Mouse (Mus musculus): ENCODE measurements around the gene Nudt4. TPM values are rescaled to one million over a fixed set of nuclear protein-coding genes. Genes with fewer than 3 reads are reported as not detected.

Nudt4 gene
- polyA plus RNA-seq, 1 experiment from 2014 or later, result 139 TPM

GRCm38 (mm10) chr10:95562859-95563841 is 796 bp downstream of the Nudt4 start:
- DNase-seq (ENCODE audit: low spot score) (peak; percentile 66), ATAC-seq (ENCODE audit: insufficient read depth, low FRiP score, low TSS enrichment) (peak; percentile 78)
- Histone ChIP-seq H3K4me1 (ENCODE audit: control insufficient read depth, insufficient read depth, low read length) (peaks cover 12% of the 10 kb centered on the region; the same call in 1 of the 2 replicates), H3K27ac (ENCODE audit: low read depth, low read length) (peak overlapping the region; percentile 92), H3K36me3 (ENCODE audit: control insufficient read depth, insufficient read depth, low read length) (no peaks in the 10 kb centered on the region), H3K4me2 (ENCODE audit: low read depth) (peak overlapping the region; percentile 79), H3K4me3 (ENCODE audit: low read depth, low read length) (peak overlapping the region; percentile 95), H3K9me3 (ENCODE audit: control insufficient read depth, low read length) (no peaks in the 10 kb centered on the region), H3K27me3 (ENCODE audit: control insufficient read depth, insufficient read depth, low read length) (no peaks in the 10 kb centered on the region), H3K9ac (ENCODE audit: low read length) (peak overlapping the region; percentile 97)
- WGBS, result 2% methylated on average over 65 of the region's 65 CpGs

- Histone ChIP-seq H3K36me3 (ENCODE audit: control insufficient read depth, insufficient read depth, low read length) (no peaks in the 10 kb centered on the region), H3K4me2 (ENCODE audit: low read depth) (peak overlapping the region; percentile 79), H3K9ac (ENCODE audit: low read length) (peak overlapping the region; percentile 97), H3K27me3 (ENCODE audit: control insufficient read depth, insufficient read depth, low read length) (no peaks in the 10 kb centered on the region), H3K4me1 (ENCODE audit: control insufficient read depth, insufficient read depth, low read length) (peaks cover 12% of the 10 kb centered on the region; the same call in 1 of the 2 replicates), H3K9me3 (ENCODE audit: control insufficient read depth, low read length) (no peaks in the 10 kb centered on the region), H3K27ac (ENCODE audit: low read depth, low read length) (no peak overlapping the region), H3K4me3 (ENCODE audit: low read depth, low read length) (peak overlapping the region; percentile 95)
- no peak for DNase-seq (ENCODE audit: low spot score)
- WGBS, result 9% methylated on average over 8 of the region's 8 CpGs
- no peak for ATAC-seq (ENCODE audit: insufficient read depth, low FRiP score, low TSS enrichment)
Measured at GRCm38 (mm10) chr10:95562395-95562794, 1.6 kb downstream of the Nudt4 start.

- Histone ChIP-seq H3K4me2 (ENCODE audit: low read depth) (peak overlapping the region; percentile 79), H3K4me3 (ENCODE audit: low read depth, low read length) (peak overlapping the region; percentile 95), H3K9ac (ENCODE audit: low read length) (no peak overlapping the region), H3K27ac (ENCODE audit: low read depth, low read length) (no peak overlapping the region), H3K9me3 (ENCODE audit: control insufficient read depth, low read length) (no peaks in the 10 kb centered on the region), H3K4me1 (ENCODE audit: control insufficient read depth, insufficient read depth, low read length) (peaks cover 12% of the 10 kb centered on the region; the same call in 1 of the 2 replicates), H3K27me3 (ENCODE audit: control insufficient read depth, insufficient read depth, low read length) (no peaks in the 10 kb centered on the region), H3K36me3 (ENCODE audit: control insufficient read depth, insufficient read depth, low read length) (no peaks in the 10 kb centered on the region)
- 60% methylated on average over 7 of the region's 7 CpGs for WGBS
- DNase-seq (ENCODE audit: low spot score) (no peak), ATAC-seq (ENCODE audit: insufficient read depth, low FRiP score, low TSS enrichment) (no peak)
Measured at GRCm38 (mm10) chr10:95561616-95562015, 2.3 kb downstream of the Nudt4 start.

- DNase-seq (ENCODE audit: low spot score) (no peak), ATAC-seq (ENCODE audit: insufficient read depth, low FRiP score, low TSS enrichment) (no peak)
- Histone ChIP-seq H3K4me2 (ENCODE audit: low read depth) (no peak overlapping the region), H3K27me3 (ENCODE audit: control insufficient read depth, insufficient read depth, low read length) (no peaks in the 10 kb centered on the region), H3K36me3 (ENCODE audit: control insufficient read depth, insufficient read depth, low read length) (no peaks in the 10 kb centered on the region), H3K9ac (ENCODE audit: low read length) (no peak overlapping the region), H3K4me1 (ENCODE audit: control insufficient read depth, insufficient read depth, low read length) (peaks cover 7% of the 10 kb centered on the region; the same call in 1 of the 2 replicates), H3K9me3 (ENCODE audit: control insufficient read depth, low read length) (no peaks in the 10 kb centered on the region), H3K4me3 (ENCODE audit: low read depth, low read length) (no peak overlapping the region), H3K27ac (ENCODE audit: low read depth, low read length) (no peak overlapping the region)
- 91% methylated on average over 9 of the region's 9 CpGs for WGBS
Measured at GRCm38 (mm10) chr10:95560394-95560983, 3.5 kb downstream of the Nudt4 start.

GRCm38 (mm10) chr10:95559426-95559825 is 4.5 kb downstream of the Nudt4 start:
- Histone ChIP-seq H3K4me1 (ENCODE audit: control insufficient read depth, insufficient read depth, low read length) (peaks cover 6% of the 10 kb centered on the region; the same call in 1 of the 2 replicates), H3K36me3 (ENCODE audit: control insufficient read depth, insufficient read depth, low read length) (no peaks in the 10 kb centered on the region), H3K9me3 (ENCODE audit: control insufficient read depth, low read length) (no peaks in the 10 kb centered on the region), H3K4me3 (ENCODE audit: low read depth, low read length) (no peak overlapping the region), H3K4me2 (ENCODE audit: low read depth) (no peak overlapping the region), H3K27ac (ENCODE audit: low read depth, low read length) (no peak overlapping the region), H3K27me3 (ENCODE audit: control insufficient read depth, insufficient read depth, low read length) (no peaks in the 10 kb centered on the region), H3K9ac (ENCODE audit: low read length) (no peak overlapping the region)
- ATAC-seq (ENCODE audit: insufficient read depth, low FRiP score, low TSS enrichment) (no peak), DNase-seq (ENCODE audit: low spot score) (no peak)
- WGBS, result 77% methylated on average over 7 of the region's 7 CpGs

- DNase-seq (ENCODE audit: low spot score) (peak; percentile 28), ATAC-seq (ENCODE audit: insufficient read depth, low FRiP score, low TSS enrichment) (peak; percentile 31; the same call in 1 of the 2 replicates)
- 86% methylated on average over 5 of the region's 5 CpGs for WGBS
- Histone ChIP-seq H3K4me3 (ENCODE audit: low read depth, low read length) (no peak overlapping the region), H3K27ac (ENCODE audit: low read depth, low read length) (no peak overlapping the region), H3K9me3 (ENCODE audit: control insufficient read depth, low read length) (no peaks in the 10 kb centered on the region), H3K27me3 (ENCODE audit: control insufficient read depth, insufficient read depth, low read length) (no peaks in the 10 kb centered on the region), H3K9ac (ENCODE audit: low read length) (no peak overlapping the region), H3K36me3 (ENCODE audit: control insufficient read depth, insufficient read depth, low read length) (no peaks in the 10 kb centered on the region), H3K4me2 (ENCODE audit: low read depth) (no peak overlapping the region), H3K4me1 (ENCODE audit: control insufficient read depth, insufficient read depth, low read length) (peaks cover 6% of the 10 kb centered on the region; the same call in 1 of the 2 replicates)
Measured at GRCm38 (mm10) chr10:95557337-95557828, 6.6 kb downstream of the Nudt4 start.

GRCm38 (mm10) chr10:95555866-95556265 is 8.1 kb downstream of the Nudt4 start:
- DNase-seq (ENCODE audit: low spot score), result no peak
- Histone ChIP-seq H3K36me3 (ENCODE audit: control insufficient read depth, insufficient read depth, low read length) (no peaks in the 10 kb centered on the region), H3K4me2 (ENCODE audit: low read depth) (no peak overlapping the region), H3K27me3 (ENCODE audit: control insufficient read depth, insufficient read depth, low read length) (no peaks in the 10 kb centered on the region), H3K27ac (ENCODE audit: low read depth, low read length) (no peak overlapping the region), H3K4me3 (ENCODE audit: low read depth, low read length) (no peak overlapping the region), H3K4me1 (ENCODE audit: control insufficient read depth, insufficient read depth, low read length) (no peaks in the 10 kb centered on the region), H3K9me3 (ENCODE audit: control insufficient read depth, low read length) (no peaks in the 10 kb centered on the region), H3K9ac (ENCODE audit: low read length) (no peak overlapping the region)
- no peak for ATAC-seq (ENCODE audit: insufficient read depth, low FRiP score, low TSS enrichment)
- 89% methylated on average over 11 of the region's 11 CpGs for WGBS

- ATAC-seq (ENCODE audit: insufficient read depth, low FRiP score, low TSS enrichment), result no peak
- Histone ChIP-seq H3K4me1 (ENCODE audit: control insufficient read depth, insufficient read depth, low read length) (no peaks in the 10 kb centered on the region), H3K27ac (ENCODE audit: low read depth, low read length) (no peak overlapping the region), H3K36me3 (ENCODE audit: control insufficient read depth, insufficient read depth, low read length) (0 out of 2 replicates have a peak, but pooled peaks cover 3% of the 10 kb centered on the region), H3K9me3 (ENCODE audit: control insufficient read depth, low read length) (no peaks in the 10 kb centered on the region), H3K4me3 (ENCODE audit: low read depth, low read length) (no peak overlapping the region), H3K27me3 (ENCODE audit: control insufficient read depth, insufficient read depth, low read length) (no peaks in the 10 kb centered on the region), H3K9ac (ENCODE audit: low read length) (no peak overlapping the region), H3K4me2 (ENCODE audit: low read depth) (no peak overlapping the region)
- no peak for DNase-seq (ENCODE audit: low spot score)
- 69% methylated on average over 3 of the region's 3 CpGs for WGBS
Measured at GRCm38 (mm10) chr10:95552326-95552725, 11.6 kb downstream of the Nudt4 start.
